Mouse (Mus musculus) neural tube, embryonic 15.5 days (tissue): ENCODE measurements around the gene Zfp385a. TPM values are rescaled to one million over a fixed set of nuclear protein-coding genes. Genes with fewer than 3 reads are reported as not detected.
"Not testable (repeated sequence)": the region's sequence is repeated elsewhere in the genome, so short reads cannot be mapped to it uniquely, and the experiment has no call there.

Experiments
- ATAC-seq: fragments of 200-750 bp; cut with Nextera tagmentation; 2 replicates; pipeline ENCODE4 v1.8.0; 2017; ENCODE audit warnings: mild to moderate bottlenecking, moderate TSS enrichment, moderate library complexity; ENCODE audit not compliant: low FRiP score
- H3K27ac ChIP-seq: fragments of 300-500 bp; sonication (generic); replicated peaks from 2 replicates; pipeline ENCODE4 v1.5.1; 2015; ENCODE audit warnings: mild to moderate bottlenecking, inconsistent platforms
- H3K27me3 ChIP-seq: fragments of 300-500 bp; sonication (generic); replicated peaks from 2 replicates; pipeline ENCODE4 v1.6.1; 2015; ENCODE audit warnings: inconsistent platforms
- H3K36me3 ChIP-seq: fragments of 300-500 bp; sonication (generic); 2 replicates; pipeline ENCODE4 v1.6.1; 2015; ENCODE audit warnings: inconsistent platforms
- H3K4me1 ChIP-seq: fragments of 300-500 bp; sonication (generic); 2 replicates; pipeline ENCODE4 v1.6.1; 2015; ENCODE audit warnings: inconsistent platforms
- H3K4me2 ChIP-seq: fragments of 300-500 bp; sonication (generic); 2 replicates; pipeline ENCODE4 v1.6.1; 2015; ENCODE audit warnings: inconsistent platforms, mild to moderate bottlenecking, moderate library complexity
- H3K4me3 ChIP-seq: fragments of 300-500 bp; sonication (generic); replicated peaks from 2 replicates; pipeline ENCODE4 v1.5.1; 2015; ENCODE audit warnings: mild to moderate bottlenecking, inconsistent platforms
- H3K9ac ChIP-seq: fragments of 300-500 bp; sonication (generic); replicated peaks from 2 replicates; pipeline ENCODE4 v1.6.1; 2015; ENCODE audit warnings: mild to moderate bottlenecking, inconsistent platforms
- H3K9me3 ChIP-seq: fragments of 300-500 bp; sonication (generic); replicated peaks from 2 replicates; pipeline ENCODE4 v1.6.1; 2016; ENCODE audit warnings: inconsistent platforms
- WGBS: fragments of 180-500 bp; shearing (Covaris S2); methylation state at CpG from one replicate; pipeline ENCODE4 v1.1.7; 2015; ENCODE audit warnings: mixed read lengths; 5-methylcytosine and 5-hydroxymethylcytosine counted together
- microRNA counts: library from miRNA; unstranded; fragments of <30 nt; microRNA quantifications from one replicate; lab custom pipeline; 2016
- microRNA-seq: library from miRNA; unstranded; fragments of <30 nt; microRNA quantifications from one replicate; pipeline ENCODE4, GENCODE M21; 2017
- polyA plus RNA-seq: library from polyadenylated mRNA; unstranded; fragments of >200 nt; fragmentation: Nextera tagmentation; extraction: Ambion mirVana; gene quantifications from 2 replicates; pipeline ENCODE4 v1.2.1, GENCODE M21; 2015

Zfp385a gene
- polyA plus RNA-seq, 1 experiment from 2014 or later: 19.9 TPM

GRCm38 (mm10) chr15:103280817-103281464 is 59.0 kb downstream of the Zfp385a start:
- Histone ChIP-seq H3K9ac (no peak overlapping the region), H3K27ac (no peak overlapping the region), H3K9me3 (no peaks in the 10 kb centered on the region), H3K27me3 (no peaks in the 10 kb centered on the region), H3K4me2 (no peak overlapping the region), H3K4me3 (no peak overlapping the region), H3K4me1 (peaks cover 32% of the 10 kb centered on the region), H3K36me3 (no peaks in the 10 kb centered on the region)
- 69% methylated on average over 3 of the region's 3 CpGs for WGBS
- ATAC-seq: no peak

GRCm38 (mm10) chr15:103279750-103280149 is 60.1 kb downstream of the Zfp385a start:
- H3K4me1 ChIP-seq: peaks cover 23% of the 10 kb centered on the region
- no peak overlapping the region for H3K4me3 ChIP-seq
- ATAC-seq: no peak
- H3K9ac ChIP-seq: no peak overlapping the region
- H3K27ac ChIP-seq: no peak overlapping the region
- no peak overlapping the region for H3K4me2 ChIP-seq
- H3K27me3 ChIP-seq: no peaks in the 10 kb centered on the region
- no peaks in the 10 kb centered on the region for H3K9me3 ChIP-seq
- WGBS: 53% methylated on average over 3 of the region's 3 CpGs
- H3K36me3 ChIP-seq: no peaks in the 10 kb centered on the region

- Histone ChIP-seq H3K27me3 (no peaks in the 10 kb centered on the region), H3K27ac (peak overlapping the region; percentile 71), H3K36me3 (no peaks in the 10 kb centered on the region), H3K9me3 (no peaks in the 10 kb centered on the region), H3K4me2 (peak overlapping the region; percentile 11; the same call in 1 of the 2 replicates), H3K4me3 (no peak overlapping the region), H3K4me1 (peaks cover 38% of the 10 kb centered on the region), H3K9ac (no peak overlapping the region)
- peak; percentile 58 for ATAC-seq
- WGBS: 18% methylated on average over 7 of the region's 7 CpGs
Measured at GRCm38 (mm10) chr15:103277949-103278348, 61.9 kb downstream of the Zfp385a start.

GRCm38 (mm10) chr15:103275943-103276342 is 64.0 kb downstream of the Zfp385a start:
- H3K4me1 ChIP-seq: peaks cover 38% of the 10 kb centered on the region
- not testable (repeated sequence) for H3K27ac ChIP-seq, H3K36me3 ChIP-seq, H3K9me3 ChIP-seq, H3K27me3 ChIP-seq, ATAC-seq, H3K9ac ChIP-seq, H3K4me3 ChIP-seq, H3K4me2 ChIP-seq
- 89% methylated on average over 3 of the region's 3 CpGs for WGBS

GRCm38 (mm10) chr15:103272419-103273279 is 67.2 kb downstream of the Zfp385a start, which contains the start of gene Copz1:
Gene Copz1, plus strand, starts transcription at chr15:103272714.
- Histone ChIP-seq H3K36me3 (no peaks in the 10 kb centered on the region), H3K27me3 (no peaks in the 10 kb centered on the region)

GRCm38 (mm10) chr15:103268903-103269302 is 71.0 kb downstream of the Zfp385a start:
- H3K9ac ChIP-seq: no peak overlapping the region
- H3K36me3 ChIP-seq: no peaks in the 10 kb centered on the region
- ATAC-seq: no peak
- H3K4me2 ChIP-seq: no peak overlapping the region
- 84% methylated on average over 4 of the region's 4 CpGs for whole genome bisulfite sequencing
- H3K4me1 ChIP-seq: peaks cover 7% of the 10 kb centered on the region
- no peak overlapping the region for H3K27ac ChIP-seq
- H3K27me3 ChIP-seq: no peaks in the 10 kb centered on the region
- no peak overlapping the region for H3K4me3 ChIP-seq
- H3K9me3 ChIP-seq: no peaks in the 10 kb centered on the region

More at GRCm38 (mm10) chr15:103272419-103273279, 67.2 kb downstream of the Zfp385a start, which contains the start of gene Copz1:
- Histone ChIP-seq H3K4me3 (peak within 1 kb of the TSS; percentile 96), H3K9me3 (no peaks in the 10 kb centered on the region), H3K27ac (peak within 1 kb of the TSS; percentile 81), H3K4me2 (peak within 1 kb of the TSS; percentile 72), H3K4me1 (peaks cover 25% of the 10 kb centered on the region), H3K9ac (peak within 1 kb of the TSS; percentile 93)
- ATAC-seq: peak; percentile 99
- WGBS: under 1% methylated on average over 38 of the region's 38 CpGs

GRCm38 (mm10) chr15:103264794-103265193 is 75.1 kb downstream of the Zfp385a start:
- no peaks in the 10 kb centered on the region for H3K4me1 ChIP-seq
- WGBS: 91% methylated on average over 2 of the region's 2 CpGs
- no peak overlapping the region for H3K4me3 ChIP-seq
- no peak overlapping the region for H3K9ac ChIP-seq
- no peaks in the 10 kb centered on the region for H3K27me3 ChIP-seq
- ATAC-seq: no peak
- H3K9me3 ChIP-seq: no peaks in the 10 kb centered on the region
- no peak overlapping the region for H3K27ac ChIP-seq
- no peak overlapping the region for H3K4me2 ChIP-seq
- no peaks in the 10 kb centered on the region for H3K36me3 ChIP-seq

MicroRNA genes within 50 kb of the gene (microRNA counts, 519-probe panel; counts per million panel counts)
- microRNA mmu-miR-148b (lab: Ali Mortazavi, UCI): 3,070 counts per million, percentile 75 among the panel's probes with 10 or more counts

Small RNA genes within 50 kb of the gene (microRNA-seq; reads per million reads assigned to microRNA genes)
- 105 reads per million, percentile 54 among the genes with 10 or more reads in this experiment for gene Mir148b
- gene Mir6963: not detected

Other genes starting within 250 kb of the Zfp385a start
- gene Smug1, start 173.0 kb downstream of the Zfp385a start, polyA plus RNA-seq: 25.8 and 30.9 TPM in 2 replicates
- gene Cbx5, start 100.3 kb downstream of the Zfp385a start, polyA plus RNA-seq: 102 and 107 TPM in 2 replicates
- 582 and 600 TPM in 2 replicates for gene Hnrnpa1, start 99.7 kb downstream of the Zfp385a start, polyA plus RNA-seq
- gene Nfe2, start 81.7 kb downstream of the Zfp385a start, polyA plus RNA-seq: 0.99 and 4.6 TPM in 2 replicates
- gene Copz1, start 67.4 kb downstream of the Zfp385a start, polyA plus RNA-seq: 190 and 207 TPM in 2 replicates
- 0.33 and 0.60 TPM in 2 replicates for gene Gpr84, start 29.5 kb downstream of the Zfp385a start, polyA plus RNA-seq
- 7.2 and 12.7 TPM in 2 replicates for gene Itga5, start 26.7 kb upstream of the Zfp385a start, polyA plus RNA-seq
- not detected in 2 replicates for gene Gtsf1, start 90.4 kb upstream of the Zfp385a start, polyA plus RNA-seq
- not detected in 2 replicates for gene Gtsf2, start 108.4 kb upstream of the Zfp385a start, polyA plus RNA-seq
- gene Nckap1l, start 113.7 kb upstream of the Zfp385a start, polyA plus RNA-seq: 1.9 and 5.6 TPM in 2 replicates
- gene Pde1b, start 162.9 kb upstream of the Zfp385a start, polyA plus RNA-seq: 77.9 and 89.8 TPM in 2 replicates
- 94.4 and 118 TPM in 2 replicates for gene Ppp1r1a, start 197.9 kb upstream of the Zfp385a start, polyA plus RNA-seq
- not detected in 2 replicates for gene Glycam1, start 225.0 kb upstream of the Zfp385a start, polyA plus RNA-seq